Mouse (Mus musculus) kidney, embryonic 16.5 days (tissue): ENCODE results near the gene Mtrf1. TPM values are rescaled to one million over a fixed set of nuclear protein-coding genes. Genes with fewer than 3 reads are reported as not detected.
"Not testable (repeated sequence)": the region's sequence is repeated elsewhere in the genome, so short reads cannot be mapped to it uniquely, and the experiment has no call there.

Experiments
- ATAC-seq: fragments of 200-750 bp; cut with Nextera tagmentation; 2 replicates; pipeline ENCODE4 v1.8.0; 2017; ENCODE audit warnings: moderate TSS enrichment; ENCODE audit not compliant: low FRiP score, low TSS enrichment
- H3K27ac ChIP-seq: fragments of 300-500 bp; sonication (generic); 2 replicates; pipeline ENCODE4 v1.5.1; 2014; ENCODE audit warnings: low read length
- H3K27me3 ChIP-seq: fragments of 300-500 bp; sonication (generic); 2 replicates; pipeline ENCODE4 v1.6.1; 2014; ENCODE audit warnings: low read length, control low read depth, mixed read lengths; ENCODE audit not compliant: insufficient read depth
- H3K36me3 ChIP-seq: fragments of 300-500 bp; sonication (generic); 2 replicates; pipeline ENCODE4 v1.6.1; 2014; ENCODE audit warnings: low read length, control low read depth, mixed read lengths; ENCODE audit not compliant: insufficient read depth
- H3K4me1 ChIP-seq: fragments of 300-500 bp; sonication (generic); 2 replicates; pipeline ENCODE4 v1.6.1; 2014; ENCODE audit warnings: low read length, control low read depth, mixed read lengths; ENCODE audit not compliant: insufficient read depth
- H3K4me2 ChIP-seq: fragments of 300-500 bp; sonication (generic); replicated peaks from 2 replicates; pipeline ENCODE4 v1.6.1; 2014; ENCODE audit warnings: low read depth, low read length
- H3K4me3 ChIP-seq: fragments of 300-500 bp; sonication (generic); 2 replicates; pipeline ENCODE4 v1.5.1; 2014; ENCODE audit warnings: mild to moderate bottlenecking, low read length
- H3K9ac ChIP-seq: fragments of 300-500 bp; sonication (generic); replicated peaks from 2 replicates; pipeline ENCODE4 v1.6.1; 2014; ENCODE audit warnings: low read length
- H3K9me3 ChIP-seq: fragments of 300-500 bp; sonication (generic); 2 replicates; pipeline ENCODE4 v1.6.1; 2016; ENCODE audit warnings: low read length, control low read depth
- WGBS: fragments of 180-500 bp; shearing (Covaris S2); extraction: QIAGEN DNeasy Blood & Tissue Kit; methylation state at CpG from one replicate; pipeline ENCODE4 v1.1.7; 2014; 5-methylcytosine and 5-hydroxymethylcytosine counted together
- polyA plus RNA-seq: library from polyadenylated mRNA; unstranded; fragments of >200 nt; fragmentation: Nextera tagmentation; extraction: Ambion mirVana; gene quantifications from 2 replicates; pipeline ENCODE4 v1.2.1, GENCODE M21; 2015

Mtrf1 gene
- polyA plus RNA-seq, 1 experiment from 2014 or later: 11.6 TPM

GRCm38 (mm10) chr14:79441441-79441840, 43.9 kb downstream of the Mtrf1 start:
- Histone ChIP-seq H3K36me3 (no peaks in the 10 kb centered on the region), H3K4me1 (no peaks in the 10 kb centered on the region), H3K27ac (no peak overlapping the region), H3K9ac (no peak overlapping the region), H3K9me3 (0 out of 2 replicates have a peak, but pooled peaks cover 5% of the 10 kb centered on the region), H3K27me3 (no peaks in the 10 kb centered on the region), H3K4me2 (no peak overlapping the region), H3K4me3 (no peak overlapping the region)
- 80% methylated on average over 5 of the region's 5 CpGs for WGBS
- no peak for ATAC-seq

GRCm38 (mm10) chr14:79444601-79445000, 47.0 kb downstream of the Mtrf1 start:
- Histone ChIP-seq H3K36me3 (no peaks in the 10 kb centered on the region), H3K4me2 (no peak overlapping the region)
- WGBS: 94% methylated on average over 9 of the region's 9 CpGs

GRCm38 (mm10) chr14:79445055-79445620, 47.6 kb downstream of the Mtrf1 start:
- ATAC-seq: no peak
- 70% methylated on average over 16 of the region's 16 CpGs for WGBS
- Histone ChIP-seq H3K9ac (no peak overlapping the region), H3K4me1 (no peaks in the 10 kb centered on the region), H3K36me3 (no peaks in the 10 kb centered on the region), H3K27me3 (no peaks in the 10 kb centered on the region), H3K27ac (no peak overlapping the region), H3K4me3 (no peak overlapping the region), H3K9me3 (no peaks in the 10 kb centered on the region), H3K4me2 (no peak overlapping the region)

More at GRCm38 (mm10) chr14:79444601-79445000, 47.0 kb downstream of the Mtrf1 start:
- Histone ChIP-seq H3K9me3 (0 out of 2 replicates have a peak, but pooled peaks cover 3% of the 10 kb centered on the region), H3K4me1 (no peaks in the 10 kb centered on the region), H3K4me3 (no peak overlapping the region), H3K27ac (no peak overlapping the region), H3K9ac (no peak overlapping the region), H3K27me3 (no peaks in the 10 kb centered on the region)
- no peak for ATAC-seq

GRCm38 (mm10) chr14:79451681-79452590, 54.4 kb downstream of the Mtrf1 start, which contains the start of gene Kbtbd6:
Kbtbd6 (plus strand) TSS chr14:79451835.
- H3K9me3 ChIP-seq, H3K36me3 ChIP-seq, H3K27me3 ChIP-seq, H3K4me1 ChIP-seq: not testable (repeated sequence)
- WGBS: 16% methylated on average over 39 of the region's 89 CpGs
- Histone ChIP-seq H3K9ac (peak within 1 kb of the TSS; percentile 70), H3K27ac (peak within 1 kb of the TSS; percentile 73), H3K4me2 (peak within 1 kb of the TSS; percentile 73), H3K4me3 (peak within 1 kb of the TSS; percentile 68)
- peak; percentile 90 for ATAC-seq

GRCm38 (mm10) chr14:79452591-79452934, 55.0 kb downstream of the Mtrf1 start:
- not testable (repeated sequence) for H3K4me2 ChIP-seq, H3K27me3 ChIP-seq, H3K36me3 ChIP-seq, H3K9ac ChIP-seq, H3K27ac ChIP-seq, H3K9me3 ChIP-seq, H3K4me3 ChIP-seq, H3K4me1 ChIP-seq
- ATAC-seq: peak; percentile 16
- WGBS: 95% methylated on average over 4 of the region's 10 CpGs

GRCm38 (mm10) chr14:79460401-79460800, 62.8 kb downstream of the Mtrf1 start:
- no peaks in the 10 kb centered on the region for H3K9me3 ChIP-seq
- no peaks in the 10 kb centered on the region for H3K4me1 ChIP-seq
- ATAC-seq: no peak
- WGBS: 87% methylated on average over 1 of the region's 1 CpGs
- H3K4me3 ChIP-seq: no peak overlapping the region
- peaks cover 32% of the 10 kb centered on the region for H3K36me3 ChIP-seq
- H3K9ac ChIP-seq: no peak overlapping the region
- no peak overlapping the region for H3K4me2 ChIP-seq
- H3K27ac ChIP-seq: no peak overlapping the region
- H3K27me3 ChIP-seq: no peaks in the 10 kb centered on the region

GRCm38 (mm10) chr14:79460988-79461387, 63.4 kb downstream of the Mtrf1 start:
- H3K4me1 ChIP-seq: no peaks in the 10 kb centered on the region
- H3K9me3 ChIP-seq: no peaks in the 10 kb centered on the region
- WGBS: 95% methylated on average over 4 of the region's 4 CpGs
- no peak overlapping the region for H3K4me2 ChIP-seq
- ATAC-seq: no peak
- H3K27me3 ChIP-seq: no peaks in the 10 kb centered on the region
- H3K36me3 ChIP-seq: peaks cover 36% of the 10 kb centered on the region
- no peak overlapping the region for H3K4me3 ChIP-seq
- H3K9ac ChIP-seq: no peak overlapping the region
- H3K27ac ChIP-seq: no peak overlapping the region

- H3K4me3 ChIP-seq: no peak overlapping the region
- no peak overlapping the region for H3K27ac ChIP-seq
- H3K4me1 ChIP-seq: no peaks in the 10 kb centered on the region
- no peak for ATAC-seq
- H3K9me3 ChIP-seq: no peaks in the 10 kb centered on the region
- peaks cover 51% of the 10 kb centered on the region for H3K36me3 ChIP-seq
- H3K9ac ChIP-seq: no peak overlapping the region
- WGBS: 93% methylated on average over 1 of the region's 1 CpGs
- no peaks in the 10 kb centered on the region for H3K27me3 ChIP-seq
- H3K4me2 ChIP-seq: no peak overlapping the region
Measured at GRCm38 (mm10) chr14:79465623-79466022, 68.1 kb downstream of the Mtrf1 start.

GRCm38 (mm10) chr14:79467621-79468020, 70.0 kb downstream of the Mtrf1 start:
- no peak overlapping the region for H3K4me3 ChIP-seq
- H3K4me1 ChIP-seq: no peaks in the 10 kb centered on the region
- whole genome bisulfite sequencing: 33% methylated on average over 3 of the region's 3 CpGs
- no peak for ATAC-seq
- no peak overlapping the region for H3K9ac ChIP-seq
- no peaks in the 10 kb centered on the region for H3K27me3 ChIP-seq
- no peak overlapping the region for H3K4me2 ChIP-seq
- H3K27ac ChIP-seq: no peak overlapping the region
- H3K9me3 ChIP-seq: no peaks in the 10 kb centered on the region
- H3K36me3 ChIP-seq: peaks cover 49% of the 10 kb centered on the region
